Mouse (Mus musculus) ES-Bruce4 (cell line): ENCODE results near the gene Tm9sf4. TPM values are rescaled to one million over a fixed set of nuclear protein-coding genes. Genes with fewer than 3 reads are reported as not detected.

Experiments
- H3K27ac ChIP-seq: 2 replicates; pipeline ENCODE4 v1.5.1; 2012; ENCODE audit warnings: low read length, inconsistent platforms; ENCODE audit not compliant: insufficient read depth
- H3K27me3 ChIP-seq: 2 replicates; pipeline ENCODE4 v1.6.1; 2012; ENCODE audit warnings: mild to moderate bottlenecking, low read length, inconsistent platforms; ENCODE audit not compliant: control insufficient read depth, poor library complexity, insufficient read depth, severe bottlenecking
- H3K36me3 ChIP-seq: 2 replicates; pipeline ENCODE4 v1.6.1; 2012; ENCODE audit warnings: inconsistent platforms, mild to moderate bottlenecking, low read length, moderate library complexity; ENCODE audit not compliant: control insufficient read depth, poor library complexity, insufficient read depth, severe bottlenecking
- H3K4me1 ChIP-seq: one replicate; pipeline ENCODE4 v1.8.1; 2011; ENCODE audit warnings: low read length; ENCODE audit not compliant: control insufficient read depth, insufficient read depth
- H3K4me3 ChIP-seq: 2 replicates; pipeline ENCODE4 v1.5.1; 2011; ENCODE audit warnings: low read depth, mild to moderate bottlenecking, low read length
- H3K9ac ChIP-seq: 2 replicates; pipeline ENCODE4 v1.6.1; 2012; ENCODE audit warnings: low read depth, mild to moderate bottlenecking, inconsistent platforms; ENCODE audit not compliant: poor library complexity, severe bottlenecking
- H3K9me3 ChIP-seq: replicated peaks from 2 replicates; pipeline ENCODE4 v1.6.1; 2012; ENCODE audit warnings: mild to moderate bottlenecking, low read length, inconsistent platforms; ENCODE audit not compliant: control insufficient read depth, poor library complexity, insufficient read depth, severe bottlenecking
- CTCF ChIP-seq: IDR thresholded peaks from one replicate; pipeline ENCODE4 v1.8.1; 2011; ENCODE audit warnings: low read depth, low read length
- EP300 ChIP-seq: IDR thresholded peaks from 2 replicates; pipeline ENCODE4 v1.6.1; 2011; ENCODE audit warnings: low read depth, low read length; ENCODE audit not compliant: insufficient read depth
- POLR2A ChIP-seq: IDR thresholded peaks from one replicate; pipeline ENCODE4 v1.8.1; 2011; ENCODE audit warnings: low read length; ENCODE audit not compliant: insufficient read depth
- polyA plus RNA-seq: library from polyadenylated mRNA; stranded (reverse); fragments of >200 nt; gene quantifications from 2 replicates; pipeline ENCODE4 v1.2.4, GENCODE M21; 2011; ENCODE audit warnings: low read depth; ENCODE audit not compliant: missing spikeins, insufficient read depth, insufficient read length

Tm9sf4 gene
- polyA plus RNA-seq, 1 experiment: 83.2 TPM

GRCm38 (mm10) chr2:153179126-153179860 is 18.2 kb downstream of the Tm9sf4 start:
- TF ChIP-seq CTCF (no peak), EP300 (no peak), POLR2A (no peak)
- Histone ChIP-seq H3K4me3 (no peak overlapping the region), H3K9me3 (no peaks in the 10 kb centered on the region), H3K4me1 (no peaks in the 10 kb centered on the region), H3K36me3 (peaks cover 36% of the 10 kb centered on the region), H3K27ac (no peak overlapping the region), H3K27me3 (no peaks in the 10 kb centered on the region), H3K9ac (no peak overlapping the region)

GRCm38 (mm10) chr2:153179961-153180360 is 18.9 kb downstream of the Tm9sf4 start:
- no peaks in the 10 kb centered on the region for H3K4me1 ChIP-seq
- no peak overlapping the region for H3K4me3 ChIP-seq
- H3K27ac ChIP-seq: no peak overlapping the region
- H3K27me3 ChIP-seq: no peaks in the 10 kb centered on the region
- H3K9ac ChIP-seq: no peak overlapping the region
- TF ChIP-seq EP300 (no peak), CTCF (no peak), POLR2A (no peak)
- H3K36me3 ChIP-seq: peaks cover 40% of the 10 kb centered on the region
- H3K9me3 ChIP-seq: no peaks in the 10 kb centered on the region

GRCm38 (mm10) chr2:153186176-153186591 is 25.1 kb downstream of the Tm9sf4 start:
- H3K36me3 ChIP-seq: peaks cover 54% of the 10 kb centered on the region
- H3K27ac ChIP-seq: no peak overlapping the region
- no peak for TF ChIP-seq EP300
- no peak for TF ChIP-seq CTCF
- TF ChIP-seq POLR2A: no peak
- no peaks in the 10 kb centered on the region for H3K4me1 ChIP-seq
- H3K27me3 ChIP-seq: no peaks in the 10 kb centered on the region
- no peak overlapping the region for H3K9ac ChIP-seq
- no peaks in the 10 kb centered on the region for H3K9me3 ChIP-seq
- no peak overlapping the region for H3K4me3 ChIP-seq

- H3K36me3 ChIP-seq: peaks cover 45% of the 10 kb centered on the region
- H3K4me3 ChIP-seq: no peak overlapping the region
- H3K27ac ChIP-seq: no peak overlapping the region
- H3K4me1 ChIP-seq: no peaks in the 10 kb centered on the region
- TF ChIP-seq POLR2A (no peak), CTCF (no peak), EP300 (no peak)
- H3K27me3 ChIP-seq: no peaks in the 10 kb centered on the region
- H3K9me3 ChIP-seq: no peaks in the 10 kb centered on the region
- H3K9ac ChIP-seq: no peak overlapping the region
Observed at GRCm38 (mm10) chr2:153187848-153188247, 26.7 kb downstream of the Tm9sf4 start.

- no peaks in the 10 kb centered on the region for H3K4me1 ChIP-seq
- H3K27me3 ChIP-seq: no peaks in the 10 kb centered on the region
- no peak overlapping the region for H3K27ac ChIP-seq
- peaks cover 29% of the 10 kb centered on the region for H3K36me3 ChIP-seq
- TF ChIP-seq CTCF: no peak
- no peak for TF ChIP-seq POLR2A
- TF ChIP-seq EP300: no peak
- H3K4me3 ChIP-seq: no peak overlapping the region
- H3K9ac ChIP-seq: no peak overlapping the region
- H3K9me3 ChIP-seq: no peaks in the 10 kb centered on the region
Observed at GRCm38 (mm10) chr2:153191242-153191641, 30.1 kb downstream of the Tm9sf4 start.

- Histone ChIP-seq H3K4me3 (no peak overlapping the region), H3K27ac (no peak overlapping the region), H3K9ac (no peak overlapping the region), H3K9me3 (no peaks in the 10 kb centered on the region), H3K36me3 (peaks cover 28% of the 10 kb centered on the region), H3K4me1 (no peaks in the 10 kb centered on the region), H3K27me3 (no peaks in the 10 kb centered on the region)
- TF ChIP-seq CTCF: no peak
- TF ChIP-seq EP300: no peak
- no peak for TF ChIP-seq POLR2A
Observed at GRCm38 (mm10) chr2:153194255-153194654, 33.2 kb downstream of the Tm9sf4 start.
